Mouse (Mus musculus): ENCODE measurements around the gene Aire.
"Not testable (repeated sequence)": the region's sequence is repeated elsewhere in the genome, so short reads cannot be mapped to it uniquely, and the experiment has no call there.

The Aire gene

DNA sequence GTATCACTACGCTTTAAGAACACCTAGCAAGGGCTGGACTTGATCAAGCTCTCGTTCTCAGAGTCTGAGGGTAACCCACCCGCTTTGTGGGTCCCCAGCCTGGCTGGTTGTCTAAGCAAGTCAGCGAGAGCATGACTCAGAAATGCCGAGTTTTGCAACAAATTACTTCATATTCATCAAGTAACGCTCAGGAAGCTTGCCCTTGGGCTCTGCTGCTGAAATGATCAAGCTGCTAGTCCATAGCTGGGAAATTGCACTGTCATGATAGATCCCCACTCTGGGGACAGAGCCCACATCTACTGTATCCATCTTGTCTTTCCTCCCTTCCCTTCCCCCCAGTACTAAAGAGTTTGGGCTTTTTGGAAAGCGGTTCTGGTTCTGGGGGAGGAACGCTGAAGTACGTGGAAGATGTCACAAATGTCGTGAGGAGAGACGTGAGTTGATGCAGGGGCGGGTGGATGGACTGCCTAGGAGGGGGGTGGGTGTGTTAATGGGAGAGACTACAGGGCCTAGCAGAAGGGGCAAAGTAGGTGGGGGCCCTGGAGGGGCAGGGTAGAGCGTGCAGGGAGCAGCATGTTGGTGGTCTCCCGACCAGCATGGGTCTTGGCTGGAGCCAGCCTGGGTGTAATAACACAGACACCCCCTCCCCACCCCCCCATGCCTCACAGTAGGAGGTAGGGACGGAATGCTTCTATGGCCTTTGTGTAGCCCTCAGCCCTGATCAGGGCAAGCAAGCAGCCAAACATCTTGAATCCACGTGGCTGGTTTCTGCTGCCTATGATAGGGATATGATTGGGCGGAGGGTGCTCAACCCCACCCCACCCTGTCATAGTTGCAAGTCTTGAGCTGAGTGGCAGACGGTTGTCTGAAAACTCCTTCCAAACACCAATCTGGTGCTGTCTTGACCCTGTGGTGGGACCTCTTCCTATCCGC is 11.5 kb upstream of the Aire start:
- no peak for DNase-seq (ENCODE audit: low read depth in 2 of 2, low spot score in 2 of 2)

GRCm38 (mm10) chr10:78049519-78050035 is 6.2 kb upstream of the Aire start:
- DNase-seq (ENCODE audit: low read depth in 2 of 2, low spot score in 2 of 2): no peak

DNA sequence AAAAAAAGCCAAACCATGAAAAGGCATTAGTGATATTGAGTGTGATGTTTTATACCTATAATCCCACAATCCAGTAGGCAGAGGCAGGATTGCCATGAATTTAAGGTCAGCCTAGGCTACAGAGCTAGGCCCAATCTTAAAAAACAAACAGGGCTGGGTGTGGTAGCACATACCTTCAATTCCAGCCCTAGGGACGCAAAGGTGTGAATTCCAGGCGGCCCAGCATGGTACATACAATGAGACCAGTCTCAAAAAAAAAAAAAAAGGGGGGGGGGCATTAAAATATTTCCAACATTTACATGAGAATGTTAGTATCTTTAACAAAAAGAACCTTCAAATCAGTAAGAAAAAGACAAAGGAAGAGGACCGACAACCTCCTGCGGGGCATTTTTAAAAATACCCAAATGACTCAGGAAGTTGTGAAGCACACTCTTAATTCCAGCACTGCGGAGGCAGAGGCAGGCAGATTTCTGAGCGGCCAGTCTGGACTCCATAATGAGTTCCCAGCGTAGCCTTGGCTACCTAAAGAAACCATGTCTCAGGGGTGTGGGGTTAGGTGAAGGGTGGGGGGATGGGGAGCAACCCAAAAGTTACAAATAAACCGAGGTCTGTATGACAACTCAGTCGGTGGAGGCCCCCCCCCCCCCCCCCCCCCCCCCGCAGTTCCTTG is 4.8 kb upstream of the Aire start:
- DNase-seq (ENCODE audit: low read depth in 2 of 2, low spot score in 2 of 2): no peak

DNA sequence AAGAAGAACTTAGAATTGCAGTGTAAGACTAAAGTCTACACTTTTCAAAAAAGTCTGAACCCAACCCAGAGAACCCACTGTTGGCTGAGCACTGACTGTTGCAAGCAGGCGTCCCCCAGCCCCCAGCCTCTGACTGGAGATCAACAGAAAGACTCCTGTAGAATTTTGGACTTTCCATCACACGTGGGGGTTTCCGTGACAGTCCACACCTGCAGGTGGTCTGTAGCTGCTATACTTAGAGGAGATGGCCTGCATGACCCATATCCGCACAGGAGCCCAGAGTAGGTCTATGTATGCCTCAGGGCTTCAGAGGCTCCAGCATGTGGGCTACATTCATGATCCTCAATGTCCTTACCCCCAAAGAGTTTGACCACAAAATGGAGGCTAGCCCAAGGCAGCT is 3.0 kb upstream of the Aire start:
- no peak for DNase-seq (ENCODE audit: low read depth in 2 of 2, low spot score in 2 of 2)

GRCm38 (mm10) chr10:78044531-78044930 is 1.1 kb upstream of the Aire start:
- no peak for DNase-seq (ENCODE audit: low read depth in 2 of 2, low spot score in 2 of 2)

- no peak for DNase-seq (ENCODE audit: low read depth in 2 of 2, low spot score in 2 of 2)
Observed at GRCm38 (mm10) chr10:78042697-78043405, 559 bp downstream of the Aire start.

GRCm38 (mm10) chr10:78042096-78042495 is 1.3 kb downstream of the Aire start:
- no peak for DNase-seq (ENCODE audit: low read depth in 2 of 2, low spot score in 2 of 2)

DNA sequence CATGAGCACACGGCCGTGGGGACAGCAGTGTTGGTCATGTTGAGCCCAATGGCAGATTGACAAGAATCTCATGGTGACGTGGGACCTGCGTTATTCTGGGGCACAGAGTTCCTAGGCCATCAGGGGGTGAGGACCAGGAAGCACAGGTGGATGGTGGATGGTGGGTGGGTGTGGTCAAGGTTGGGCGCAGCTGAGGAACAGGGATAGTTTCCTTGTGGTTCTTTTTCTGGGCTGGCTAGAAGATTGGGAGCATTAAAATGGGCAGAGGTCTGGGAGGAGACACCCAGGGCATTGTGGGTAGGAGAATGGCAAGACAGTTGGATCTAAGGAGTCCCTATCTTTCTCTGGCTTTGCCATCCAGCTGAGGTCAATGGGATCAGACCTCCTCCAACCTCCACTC is 1.8 kb downstream of the Aire start, which contains the start of gene Dnmt3l:
Dnmt3l (plus strand) TSS at position 301 of the 400 bp plus-strand sequence.
- no peak for DNase-seq (ENCODE audit: low read depth in 2 of 2, low spot score in 2 of 2)

- no peak for DNase-seq (ENCODE audit: low read depth in 2 of 2, low spot score in 2 of 2)
Observed at GRCm38 (mm10) chr10:78037139-78037538, 6.3 kb downstream of the Aire start.

DNA sequence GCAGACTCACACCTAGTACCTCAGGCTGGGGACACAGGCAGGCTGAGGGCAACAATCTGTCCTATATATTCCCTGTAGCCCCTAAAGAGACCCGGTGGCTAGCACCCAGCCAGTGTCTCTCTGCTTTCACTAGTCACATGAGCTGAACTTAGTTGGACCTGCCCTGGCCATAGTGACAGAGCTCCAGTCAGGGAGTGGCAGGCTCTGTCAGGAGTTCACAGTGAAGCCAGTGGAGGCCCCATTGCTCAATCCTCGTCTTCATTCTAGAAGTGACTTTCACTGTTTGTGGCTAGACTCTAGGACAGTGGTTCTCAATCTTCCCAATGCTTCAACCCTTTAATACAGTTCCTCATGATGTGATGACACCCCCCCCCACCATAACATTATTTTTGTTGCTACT is 11.4 kb downstream of the Aire start:
- DNase-seq (ENCODE audit: low read depth in 2 of 2, low spot score in 2 of 2): no peak

- no peak for DNase-seq (ENCODE audit: low read depth in 2 of 2, low spot score in 2 of 2)
Observed at GRCm38 (mm10) chr10:78029080-78029479, 14.3 kb downstream of the Aire start.

- peak; percentile 56 to 65 for DNase-seq (ENCODE audit: low read depth in 2 of 2, low spot score in 2 of 2)
Observed at GRCm38 (mm10) chr10:78028129-78028528, 15.3 kb downstream of the Aire start.

- DNase-seq (ENCODE audit: low read depth in 2 of 2, low spot score in 2 of 2): not testable (repeated sequence)
Observed at GRCm38 (mm10) chr10:78025453-78025852, 18.0 kb downstream of the Aire start.

DNA sequence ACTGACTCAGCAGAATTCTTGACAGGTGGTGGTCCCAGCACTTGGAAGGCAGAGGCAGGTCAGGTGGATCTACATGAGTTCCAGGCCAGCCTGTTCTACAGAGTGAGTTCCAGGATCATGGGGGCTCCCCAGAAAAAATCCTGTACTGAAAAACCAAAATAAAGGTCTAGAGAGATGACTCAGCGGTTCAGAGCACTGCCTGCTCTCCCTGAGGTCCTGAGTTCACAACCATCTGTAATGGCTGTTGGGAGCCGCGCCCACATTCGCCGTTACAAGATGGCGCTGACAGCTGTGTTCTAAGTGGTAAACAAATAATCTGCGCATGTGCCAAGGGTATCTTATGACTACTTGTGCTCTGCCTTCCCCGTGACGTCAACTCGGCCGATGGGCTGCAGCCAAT is 23.4 kb downstream of the Aire start:
- not testable (repeated sequence) for DNase-seq (ENCODE audit: low read depth in 2 of 2, low spot score in 2 of 2)

DNA sequence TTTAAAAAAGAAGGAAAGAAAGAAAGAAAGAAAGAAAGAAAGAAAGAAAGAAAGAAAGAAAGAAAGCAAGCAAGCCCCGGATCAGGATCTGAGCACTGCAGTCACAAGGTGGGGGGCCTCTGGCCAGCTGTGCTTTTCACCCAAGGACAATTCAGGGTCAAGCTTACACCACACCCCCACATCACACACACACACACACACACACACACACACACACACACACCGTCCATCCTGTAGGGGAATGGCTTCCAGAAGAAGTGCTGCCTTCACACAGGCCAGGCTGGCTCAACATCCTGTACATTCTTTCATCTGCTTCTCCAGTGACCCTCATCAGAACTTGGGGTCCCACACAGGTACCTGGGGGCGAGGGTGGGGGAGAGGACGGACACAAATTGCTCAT is 24.1 kb downstream of the Aire start:
- DNase-seq (ENCODE audit: low read depth in 2 of 2, low spot score in 2 of 2): no peak

GRCm38 (mm10) chr10:78018797-78019203 is 24.6 kb downstream of the Aire start:
- DNase-seq (ENCODE audit: low read depth in 2 of 2, low spot score in 2 of 2): peak; percentile 61 to 73

DNA sequence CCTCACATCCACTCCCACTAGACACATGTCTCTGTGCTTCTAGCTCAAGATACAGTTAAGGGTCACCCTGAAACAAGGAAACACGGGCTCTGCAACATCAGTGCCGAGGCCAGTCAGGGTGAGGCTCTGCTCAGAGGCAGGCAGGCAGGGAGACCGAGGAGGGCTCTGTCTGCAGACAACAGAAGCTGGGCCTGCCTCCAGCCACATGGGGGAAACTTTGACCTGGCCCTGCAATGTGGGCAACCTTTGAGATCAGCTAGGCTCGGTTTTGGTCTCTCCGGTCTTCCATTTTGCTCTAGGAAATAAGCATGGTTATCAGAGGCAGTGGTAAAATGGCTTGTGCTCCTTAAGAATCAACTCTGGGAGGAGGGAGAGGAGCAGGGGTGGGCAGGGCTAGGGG is 27.0 kb downstream of the Aire start:
- no peak for DNase-seq (ENCODE audit: low read depth in 2 of 2, low spot score in 2 of 2)

GRCm38 (mm10) chr10:78015489-78015888 is 27.9 kb downstream of the Aire start:
- DNase-seq (ENCODE audit: low read depth in 2 of 2, low spot score in 2 of 2): no peak

DNA sequence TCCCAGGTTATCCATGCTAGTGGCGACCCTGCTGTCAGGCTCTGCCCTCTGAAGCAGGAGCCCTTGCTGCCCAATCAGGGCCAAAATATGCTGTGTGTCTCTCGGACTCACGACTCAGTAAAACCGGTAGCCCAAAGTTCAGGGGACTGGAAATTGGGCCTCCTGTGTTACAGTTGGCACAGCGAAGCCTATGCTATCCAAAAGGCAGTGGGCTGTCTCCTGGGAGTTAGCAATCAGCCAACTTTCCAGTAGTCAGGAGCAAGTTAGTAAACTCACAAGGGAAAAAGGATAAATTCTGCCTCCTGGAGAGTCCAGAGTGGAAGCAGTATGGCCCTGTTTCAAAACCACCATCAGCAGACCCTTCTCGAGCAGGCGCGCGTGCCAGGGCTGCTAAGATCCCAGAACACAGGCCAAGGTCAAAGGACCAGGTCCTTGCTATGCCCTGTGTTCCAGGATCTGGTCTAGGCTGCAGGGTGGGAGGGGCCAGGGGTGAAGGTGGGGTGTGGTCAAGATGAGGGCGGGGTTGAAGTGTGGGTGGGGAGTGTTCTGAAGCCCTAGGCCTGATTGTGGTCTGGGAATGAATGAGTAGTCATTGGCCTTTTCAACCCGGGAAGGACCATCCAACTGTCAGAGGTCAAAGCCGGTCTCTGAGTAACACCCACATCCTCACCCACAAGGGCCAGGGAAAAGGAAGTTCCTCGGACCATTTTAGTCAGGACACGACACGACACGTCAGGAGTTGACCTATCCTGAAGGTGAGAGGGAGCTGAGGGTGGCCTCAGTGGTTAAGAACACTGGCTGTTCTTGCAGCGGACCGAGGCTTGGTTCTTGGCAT is 30.5 kb downstream of the Aire start:
- no peak for DNase-seq (ENCODE audit: low read depth in 2 of 2, low spot score in 2 of 2)

- not testable (repeated sequence) for DNase-seq (ENCODE audit: low read depth in 2 of 2, low spot score in 2 of 2)
Observed at GRCm38 (mm10) chr10:78011116-78011515, 32.3 kb downstream of the Aire start.

DNA sequence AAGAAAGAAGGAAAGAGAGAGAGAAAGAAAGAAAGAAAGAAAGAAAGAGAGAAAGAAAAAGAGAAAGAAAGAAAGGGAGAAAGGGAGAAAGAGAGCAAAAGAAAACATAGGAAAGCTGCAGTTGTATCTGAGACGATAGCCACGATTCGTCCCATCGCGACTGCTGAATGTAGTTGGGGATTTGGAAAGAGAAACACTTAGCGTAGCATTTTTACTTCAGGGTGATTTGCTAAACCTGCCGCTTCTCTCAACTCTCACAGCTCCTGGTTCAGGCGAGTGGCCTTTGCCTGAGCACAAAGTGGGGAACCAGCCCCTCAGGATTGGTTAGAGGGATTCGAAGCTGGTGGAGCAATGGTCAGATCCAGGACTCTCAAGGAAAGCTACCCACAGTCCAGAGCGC is 33.1 kb downstream of the Aire start:
- DNase-seq (ENCODE audit: low read depth in 2 of 2, low spot score in 2 of 2): no peak
